Mouse (Mus musculus): Measurements from ENCODE around the gene Syngr3. TPM values are rescaled to one million over a fixed set of nuclear protein-coding genes. Genes with fewer than 3 reads are reported as not detected.

Syngr3 gene
- total RNA-seq, 1 experiment: 4.1 TPM

DNA sequence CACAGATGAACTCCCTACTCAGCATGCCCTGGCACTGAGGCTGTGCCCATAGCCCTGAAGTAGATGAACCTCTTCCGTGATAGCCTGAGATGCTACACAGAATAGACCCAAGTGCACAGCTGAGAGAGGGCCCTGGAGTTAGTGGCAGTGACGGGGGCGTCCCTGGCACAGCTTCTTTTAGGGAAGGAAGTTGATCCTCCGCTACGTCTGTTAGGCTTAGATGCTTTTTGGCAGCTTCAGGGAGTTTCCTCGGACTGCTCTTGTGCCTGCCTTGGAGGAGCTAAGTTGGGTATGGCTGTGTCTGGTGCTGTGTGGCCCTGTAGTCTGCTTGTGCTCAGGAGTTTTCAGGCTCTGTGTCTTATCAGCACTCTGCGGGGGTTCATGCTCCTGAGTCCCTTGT, 15.5 kb downstream of the Syngr3 start:
- H3K36me3 ChIP-seq (ENCODE audit: control insufficient read depth, insufficient read depth, low read length, poor library complexity, severe bottlenecking): peaks cover 28% of the 10 kb centered on the region
- 0 out of 4 replicates have a peak overlapping the region, but pooled peaks of 1 of the 2 experiments have one; percentile 1 for H3K4me3 ChIP-seq (ENCODE audit: insufficient read depth in 1 of 2, low read depth in 1 of 2, low read length in 2 of 2, poor library complexity in 1 of 2, severe bottlenecking in 1 of 2)
- H3K4me1 ChIP-seq (ENCODE audit: control insufficient read depth in 2 of 2, insufficient read depth in 2 of 2, low read length in 2 of 2, poor library complexity in 1 of 2): peaks cover 5 to 31% of the 10 kb centered on the region in 2 experiments; a peak in 3 of 4 replicates
- in situ Hi-C loops (cut with MboI; ENCODE audit: low sequenced_read_pairs in 2 of 2, unreplicated experiment in 2 of 2): no loop called here
- no peak overlapping the region for H3K27ac ChIP-seq (ENCODE audit: insufficient read depth, low read depth, low read length, poor library complexity, severe bottlenecking)
- TF ChIP-seq MAFK (IDR thresholded peaks at IDR 0.05; ENCODE audit: insufficient read depth, low read depth, low read length): no peak
- no peak for TF ChIP-seq ZC3H11A (IDR thresholded peaks at IDR 0.05; ENCODE audit: borderline replicate concordance, low read depth, low read length)
- no peak for TF ChIP-seq HCFC1 (IDR thresholded peaks at IDR 0.05; ENCODE audit: borderline replicate concordance, insufficient read depth, low read length)
- TF ChIP-seq ZNF384 (IDR thresholded peaks at IDR 0.05; ENCODE audit: low read depth, low read length): no peak
- no peak for TF ChIP-seq CHD2 (IDR thresholded peaks at IDR 0.05; ENCODE audit: low read depth, low read length)
- peak overlapping the region; percentile 8; the same call in 1 of the 2 replicates for H3K9ac ChIP-seq (ENCODE audit: insufficient read depth, low read depth, low read length, poor library complexity, severe bottlenecking)
- no peaks in the 10 kb centered on the region for H3K9me3 ChIP-seq (ENCODE audit: control insufficient read depth, insufficient read depth, low read depth, low read length)
- no peak for DNase-seq (ENCODE audit: low read depth, low spot score)

DNA sequence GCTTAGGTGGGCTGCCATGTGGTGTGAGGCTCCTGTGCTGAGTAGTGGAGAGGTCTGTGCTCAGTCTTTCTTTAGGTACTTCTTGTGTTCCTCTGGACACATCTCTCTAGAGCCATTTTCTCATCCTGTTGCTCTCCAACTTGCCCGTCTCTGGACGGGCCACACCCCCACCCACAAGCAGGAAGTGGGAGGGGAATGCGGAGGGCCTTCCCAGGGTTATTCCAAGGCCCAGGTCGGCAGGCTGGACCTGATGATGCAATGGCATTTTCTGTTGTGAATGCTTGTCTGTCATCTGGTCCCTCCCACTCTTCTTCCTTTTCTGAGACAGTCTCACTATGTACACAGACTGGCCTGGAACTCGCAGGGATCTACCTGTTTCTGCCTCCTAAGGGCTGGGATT, 17.6 kb downstream of the Syngr3 start:
- peak overlapping the region; percentile 9 to 30; a peak in 2 of 4 replicates for H3K4me3 ChIP-seq (ENCODE audit: insufficient read depth in 1 of 2, low read depth in 1 of 2, low read length in 2 of 2, poor library complexity in 1 of 2, severe bottlenecking in 1 of 2)
- no peak overlapping the region for H3K27ac ChIP-seq (ENCODE audit: insufficient read depth, low read depth, low read length, poor library complexity, severe bottlenecking)
- in situ Hi-C loops (cut with MboI; ENCODE audit: low sequenced_read_pairs in 2 of 2, unreplicated experiment in 2 of 2): no loop called here
- TF ChIP-seq HCFC1 (IDR thresholded peaks at IDR 0.05; ENCODE audit: borderline replicate concordance, insufficient read depth, low read length) (no peak), ZC3H11A (IDR thresholded peaks at IDR 0.05; ENCODE audit: borderline replicate concordance, low read depth, low read length) (no peak), MAFK (IDR thresholded peaks at IDR 0.05; ENCODE audit: insufficient read depth, low read depth, low read length) (no peak), CHD2 (IDR thresholded peaks at IDR 0.05; ENCODE audit: low read depth, low read length) (no peak), ZNF384 (IDR thresholded peaks at IDR 0.05; ENCODE audit: low read depth, low read length) (no peak)
- H3K9ac ChIP-seq (ENCODE audit: insufficient read depth, low read depth, low read length, poor library complexity, severe bottlenecking): no peak overlapping the region
- DNase-seq (ENCODE audit: low read depth, low spot score): no peak
- H3K9me3 ChIP-seq (ENCODE audit: control insufficient read depth, insufficient read depth, low read depth, low read length): no peaks in the 10 kb centered on the region
- peaks cover 7 to 29% of the 10 kb centered on the region in 2 experiments; a peak in 3 of 4 replicates for H3K4me1 ChIP-seq (ENCODE audit: control insufficient read depth in 2 of 2, insufficient read depth in 2 of 2, low read length in 2 of 2, poor library complexity in 1 of 2)
- peaks cover 9% of the 10 kb centered on the region for H3K36me3 ChIP-seq (ENCODE audit: control insufficient read depth, insufficient read depth, low read length, poor library complexity, severe bottlenecking)

- in situ Hi-C loops (cut with MboI; ENCODE audit: low sequenced_read_pairs in 2 of 2, unreplicated experiment in 2 of 2): no loop called here
- Histone ChIP-seq H3K4me1 (ENCODE audit: control insufficient read depth in 2 of 2, insufficient read depth in 2 of 2, low read length in 2 of 2, poor library complexity in 1 of 2) (peaks cover 7 to 26% of the 10 kb centered on the region in 2 experiments; a peak in 3 of 4 replicates), H3K9me3 (ENCODE audit: control insufficient read depth, insufficient read depth, low read depth, low read length) (no peaks in the 10 kb centered on the region), H3K27ac (ENCODE audit: insufficient read depth, low read depth, low read length, poor library complexity, severe bottlenecking) (no peak overlapping the region), H3K36me3 (ENCODE audit: control insufficient read depth, insufficient read depth, low read length, poor library complexity, severe bottlenecking) (peaks cover 1% of the 10 kb centered on the region; the same call in 1 of the 2 replicates), H3K9ac (ENCODE audit: insufficient read depth, low read depth, low read length, poor library complexity, severe bottlenecking) (no peak overlapping the region), H3K4me3 (ENCODE audit: insufficient read depth in 1 of 2, low read depth in 1 of 2, low read length in 2 of 2, poor library complexity in 1 of 2, severe bottlenecking in 1 of 2) (no peak overlapping the region; a peak in 1 of 4 replicates)
- TF ChIP-seq CHD2 (IDR thresholded peaks at IDR 0.05; ENCODE audit: low read depth, low read length) (no peak), MAFK (IDR thresholded peaks at IDR 0.05; ENCODE audit: insufficient read depth, low read depth, low read length) (no peak), ZNF384 (IDR thresholded peaks at IDR 0.05; ENCODE audit: low read depth, low read length) (no peak)
- no peak for DNase-seq (ENCODE audit: low read depth, low spot score)
Observed at GRCm38 (mm10) chr17:24671346-24671745, 18.4 kb downstream of the Syngr3 start.

DNA sequence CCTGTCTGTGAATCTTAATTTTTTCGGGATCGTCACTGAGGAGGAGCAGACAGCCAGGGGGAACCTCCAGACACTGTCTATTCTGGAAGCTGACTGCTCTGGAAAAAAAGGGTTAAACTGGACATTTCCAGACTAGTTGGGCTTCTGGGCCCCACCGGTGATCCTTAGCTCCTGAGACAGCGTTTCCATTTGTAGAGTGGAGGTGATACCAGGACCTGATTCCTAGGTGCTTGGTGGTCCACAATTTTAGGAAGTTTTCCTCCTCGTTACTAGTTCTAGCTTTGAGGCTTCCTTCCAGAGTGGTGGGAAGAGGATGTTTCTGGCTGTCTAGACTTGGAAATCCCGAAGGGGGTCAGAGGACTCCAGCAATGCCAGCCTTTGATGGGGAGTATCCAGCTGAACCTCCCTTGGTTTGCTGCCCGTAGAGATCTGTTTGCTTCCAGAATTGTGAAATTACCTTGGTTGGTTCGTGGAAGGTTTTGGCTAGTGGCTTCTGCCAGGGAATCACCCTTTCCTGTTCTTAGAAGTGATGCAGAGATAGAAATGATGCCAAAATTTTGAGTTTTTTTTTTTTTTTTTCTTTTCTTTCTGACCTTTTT, 19.4 kb downstream of the Syngr3 start:
- peak overlapping the region; percentile 97 for H3K9ac ChIP-seq (ENCODE audit: insufficient read depth, low read depth, low read length, poor library complexity, severe bottlenecking)
- H3K4me1 ChIP-seq (ENCODE audit: control insufficient read depth in 2 of 2, insufficient read depth in 2 of 2, low read length in 2 of 2, poor library complexity in 1 of 2): peaks cover 7 to 23% of the 10 kb centered on the region in 2 experiments; a peak in 3 of 4 replicates
- no peaks in the 10 kb centered on the region for H3K9me3 ChIP-seq (ENCODE audit: control insufficient read depth, insufficient read depth, low read depth, low read length)
- H3K27ac ChIP-seq (ENCODE audit: insufficient read depth, low read depth, low read length, poor library complexity, severe bottlenecking): peak overlapping the region; percentile 81
- H3K4me3 ChIP-seq (ENCODE audit: insufficient read depth in 1 of 2, low read depth in 1 of 2, low read length in 2 of 2, poor library complexity in 1 of 2, severe bottlenecking in 1 of 2): peak overlapping the region; percentile 94 to 98
- in situ Hi-C loops (cut with MboI; ENCODE audit: low sequenced_read_pairs in 2 of 2, unreplicated experiment in 2 of 2): no loop called here
- TF ChIP-seq HCFC1 (IDR thresholded peaks at IDR 0.05; ENCODE audit: borderline replicate concordance, insufficient read depth, low read length) (no peak), CHD2 (IDR thresholded peaks at IDR 0.05; ENCODE audit: low read depth, low read length) (no peak), MAFK (IDR thresholded peaks at IDR 0.05; ENCODE audit: insufficient read depth, low read depth, low read length) (no peak), ZNF384 (IDR thresholded peaks at IDR 0.05; ENCODE audit: low read depth, low read length) (no peak), ZC3H11A (IDR thresholded peaks at IDR 0.05; ENCODE audit: borderline replicate concordance, low read depth, low read length) (no peak)
- no peak for DNase-seq (ENCODE audit: low read depth, low spot score)
- no peaks in the 10 kb centered on the region for H3K36me3 ChIP-seq (ENCODE audit: control insufficient read depth, insufficient read depth, low read length, poor library complexity, severe bottlenecking)
